Mouse (Mus musculus) gastrocnemius, postnatal 36 days (tissue): Measurements from ENCODE around the gene Nck2. TPM values are rescaled to one million over a fixed set of nuclear protein-coding genes. Genes with fewer than 3 reads are reported as not detected.

Experiments
- total RNA-seq, 2 experiments: library from RNA; stranded (reverse); gene quantifications; 2 replicates each; pipeline ENCODE4 v1.2.3; 2021

Gene Nck2
- total RNA-seq, 2 experiments from 2014 or later: 16.9 to 18.0 TPM

Other genes starting within 250 kb of the Nck2 start
- gene Fhl2, start 247.6 kb upstream of the Nck2 start, total RNA-seq: 1 to 10 TPM; 3.1 to 4.0 TPM